Mouse (Mus musculus) C3H10T1/2 (cell line): ENCODE data around the gene Serpinb7. TPM values are rescaled to one million over a fixed set of nuclear protein-coding genes. Genes with fewer than 3 reads are reported as not detected.

Source experiments
- polyA plus RNA-seq, 2 experiments: library from polyadenylated mRNA; unstranded; fragments of >200 nt; fragmentation: generic; extraction: Trizol; gene quantifications; one replicate each; pipeline ENCODE4 v1.2.1; 2012; ENCODE audit warnings: missing spikeins in 2 of 2

The Serpinb7 gene
- under 1 TPM in 1 of 2 experiments, not detected in 1; 0.05 TPM for polyA plus RNA-seq

GRCm38 (mm10) chr1:107399355-107399754, at the start of gene Serpinb7:
Gene Serpinb7 (plus strand): TSS chr1:107399655.

GRCm38 (mm10) chr1:107360898-107361297, 38.6 kb upstream of the Serpinb7 start, which contains the start of gene Serpinb11:
Gene Serpinb11 (plus strand): TSS chr1:107361198.

Other genes with a start within 250 kb of the Serpinb7 start
- not detected for gene Serpinb3b, start 121.3 kb upstream of the Serpinb7 start, polyA plus RNA-seq
- not detected for gene Serpinb3c, start 121.3 kb upstream of the Serpinb7 start, polyA plus RNA-seq
- not detected for gene Serpinb11, start 38.5 kb upstream of the Serpinb7 start, polyA plus RNA-seq
- gene Serpinb2, start 111.8 kb downstream of the Serpinb7 start, polyA plus RNA-seq: under 1 TPM in 1 of 2 experiments, not detected in 1; 0.02 TPM
- gene Serpinb8, start 190.4 kb downstream of the Serpinb7 start, polyA plus RNA-seq: 10 to 100 TPM in 1 of 2 experiments, 1 to 10 TPM in 1; 1.4 to 25.9 TPM